Mouse (Mus musculus) hindbrain, embryonic 14.5 days (tissue): ENCODE measurements around the gene Vps4b. TPM values are rescaled to one million over a fixed set of nuclear protein-coding genes. Genes with fewer than 3 reads are reported as not detected.
A peak's percentile ranks its signal among the peaks of the same experiment; 100 is the strongest.

Experiments
- ATAC-seq: fragments of 200-750 bp; cut with Nextera tagmentation; 2 replicates; pipeline ENCODE4 v1.8.0; 2017; ENCODE audit warnings: moderate number of reproducible peaks, mild to moderate bottlenecking, moderate TSS enrichment, moderate library complexity; ENCODE audit not compliant: low FRiP score
- DNase-seq: peaks from one replicate; pipeline ENCODE4 v3.0.0-alpha.2; 2015; ENCODE audit warnings: low spot score
- H3K27ac ChIP-seq: fragments of 300-500 bp; sonication (generic); 2 replicates; pipeline ENCODE4 v1.5.1; 2014; ENCODE audit warnings: mild to moderate bottlenecking, moderate library complexity
- H3K27me3 ChIP-seq: fragments of 300-500 bp; sonication (generic); 2 replicates; pipeline ENCODE4 v1.6.1; 2014; ENCODE audit warnings: mild to moderate bottlenecking, low read length, mixed read lengths; ENCODE audit not compliant: control insufficient read depth, insufficient read depth
- H3K36me3 ChIP-seq: fragments of 300-500 bp; sonication (generic); replicated peaks from 2 replicates; pipeline ENCODE4 v1.6.1; 2014; ENCODE audit not compliant: control insufficient read depth, insufficient read depth
- H3K4me1 ChIP-seq: fragments of 300-500 bp; sonication (generic); replicated peaks from 2 replicates; pipeline ENCODE4 v1.6.1; 2014; ENCODE audit warnings: antibody characterized with exemption, low read length, mixed read lengths; ENCODE audit not compliant: control insufficient read depth, insufficient read depth
- H3K4me2 ChIP-seq: fragments of 300-500 bp; sonication (generic); replicated peaks from 2 replicates; pipeline ENCODE4 v1.6.1; 2014; ENCODE audit warnings: mild to moderate bottlenecking, moderate library complexity
- H3K4me3 ChIP-seq: fragments of 300-500 bp; sonication (generic); replicated peaks from 2 replicates; pipeline ENCODE4 v1.5.1; 2014; ENCODE audit warnings: mild to moderate bottlenecking, low read length
- H3K9ac ChIP-seq: fragments of 300-500 bp; sonication (generic); 2 replicates; pipeline ENCODE4 v1.6.1; 2014
- H3K9me3 ChIP-seq: fragments of 300-500 bp; sonication (generic); 2 replicates; pipeline ENCODE4 v1.6.1; 2016; ENCODE audit warnings: low read length; ENCODE audit not compliant: control insufficient read depth
- WGBS: fragments of 180-500 bp; shearing (Covaris S2); extraction: QIAGEN DNeasy Blood & Tissue Kit; methylation state at CpG from one replicate; pipeline ENCODE4 v1.1.7; 2014; 5-methylcytosine and 5-hydroxymethylcytosine counted together
- polyA plus RNA-seq: library from polyadenylated mRNA; unstranded; fragments of >200 nt; fragmentation: Nextera tagmentation; extraction: Ambion mirVana; gene quantifications from 2 replicates; pipeline ENCODE4 v1.2.1, GENCODE M21; 2014

Vps4b gene
- polyA plus RNA-seq, 1 experiment from 2014 or later, result 36.0 TPM

DNA sequence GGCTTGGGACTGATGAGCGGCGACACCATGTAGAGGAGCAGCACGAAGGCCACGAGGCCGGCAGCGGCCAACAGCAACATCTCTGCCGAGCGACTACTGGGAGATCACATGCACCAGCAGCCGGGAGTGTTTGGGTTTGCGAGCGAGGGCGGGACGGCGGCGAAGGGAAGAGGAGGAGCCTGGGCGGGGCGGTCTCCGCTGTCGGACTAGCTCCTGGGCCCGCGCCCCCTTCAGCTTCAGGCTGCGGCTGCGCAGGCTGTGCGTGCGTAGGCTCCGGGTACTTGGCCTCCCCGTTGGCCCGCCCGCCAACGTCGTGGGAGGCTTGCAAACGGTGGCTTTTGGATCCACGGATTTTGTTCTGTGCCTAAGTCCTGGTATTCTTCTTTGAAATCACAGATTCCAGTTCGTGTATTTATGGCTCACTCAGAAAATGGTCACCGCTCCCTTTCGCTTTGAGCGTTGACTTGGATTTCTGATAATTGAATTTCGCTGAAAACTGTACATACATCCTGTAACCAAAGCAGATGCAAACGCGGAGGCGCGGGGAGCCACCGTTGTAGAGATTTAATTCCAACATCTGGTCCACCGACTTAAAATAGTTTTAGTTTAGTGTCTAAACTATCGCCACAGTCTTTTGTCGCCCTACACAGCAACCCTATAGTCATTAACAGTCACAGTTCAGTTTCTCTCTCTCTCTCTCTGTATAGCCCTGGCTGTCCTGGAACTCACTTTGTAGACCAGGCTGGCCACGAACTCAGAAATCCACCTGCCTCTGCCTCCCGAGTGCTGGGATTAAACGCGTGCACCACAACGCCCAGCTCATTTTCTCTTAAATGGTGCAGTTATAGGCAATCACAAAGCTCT lies 36.7 kb downstream of the Vps4b start, which contains the start of gene Kdsr:
Gene Kdsr (minus strand): TSS at position 156 of the 864 bp plus-strand sequence.
- Histone ChIP-seq H3K4me2 (peak within 1 kb of the TSS; percentile 89), H3K27me3 (no peaks in the 10 kb centered on the region)
- 3% methylated on average over 50 of the region's 51 CpGs for WGBS

DNA sequence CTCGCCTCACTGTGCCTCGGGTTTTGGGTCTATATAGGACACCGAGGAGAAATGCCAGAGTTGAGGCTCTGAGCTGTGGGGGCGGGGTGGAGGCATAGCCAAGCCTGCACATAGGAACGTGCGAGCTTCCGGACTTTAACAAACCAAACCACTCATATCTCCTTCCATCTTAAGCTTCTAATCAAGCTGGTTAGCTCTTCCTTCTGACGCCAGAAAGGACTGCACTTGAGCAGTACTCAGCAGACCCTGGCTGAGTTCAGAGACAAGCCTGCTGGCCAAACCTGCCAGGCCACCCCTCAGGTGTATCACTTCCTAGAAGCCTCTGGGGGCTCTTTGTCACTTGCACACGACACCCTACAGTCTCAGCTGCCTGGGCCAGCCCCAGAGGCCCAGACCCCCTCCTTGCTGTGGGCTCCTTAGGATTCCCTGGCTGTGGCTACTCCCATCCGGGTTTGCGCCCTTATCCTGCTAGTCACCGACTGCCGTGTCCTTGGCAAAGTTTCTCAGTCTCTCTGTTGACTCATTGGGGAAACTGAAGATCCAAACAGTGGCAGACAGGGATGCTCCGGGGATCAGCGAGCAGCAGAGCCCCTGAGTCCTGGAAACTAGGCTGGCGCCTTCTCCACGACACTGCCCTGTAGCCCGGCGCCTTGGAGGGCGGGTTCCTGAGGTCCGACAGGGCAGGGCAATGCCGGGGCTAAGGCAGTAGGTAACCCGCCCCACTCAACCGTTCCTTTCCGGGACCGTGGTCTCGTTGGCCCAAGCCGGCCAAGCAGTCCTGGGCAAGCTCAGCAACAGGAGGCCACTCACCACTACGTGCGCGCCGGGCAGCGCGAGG lies 37.6 kb downstream of the Vps4b start:
- Histone ChIP-seq H3K27me3 (no peaks in the 10 kb centered on the region), H3K27ac (peak overlapping the region; percentile 89), H3K9ac (peak overlapping the region; percentile 75), H3K4me1 (peaks cover 12% of the 10 kb centered on the region), H3K36me3 (peaks cover 2% of the 10 kb centered on the region; the same call in 1 of the 2 replicates), H3K4me2 (peak overlapping the region; percentile 89), H3K4me3 (peak overlapping the region; percentile 65), H3K9me3 (no peaks in the 10 kb centered on the region)
- 5% methylated on average over 34 of the region's 34 CpGs for WGBS
- peak; percentile 12; the same call in 1 of the 2 replicates for ATAC-seq
- DNase-seq, result no peak

More for the DNA sequence above, 36.7 kb downstream of the Vps4b start, which contains the start of gene Kdsr:
- peak within 1 kb of the TSS; percentile 65 for H3K4me3 ChIP-seq
- peaks cover 7% of the 10 kb centered on the region; the same call in 1 of the 2 replicates for H3K36me3 ChIP-seq
- H3K9me3 ChIP-seq, result no peaks in the 10 kb centered on the region
- ATAC-seq (peak; percentile 100), DNase-seq (peak; percentile 95)
- peak within 1 kb of the TSS; percentile 75 for H3K9ac ChIP-seq
- peaks cover 12% of the 10 kb centered on the region for H3K4me1 ChIP-seq
- H3K27ac ChIP-seq, result peak within 1 kb of the TSS; percentile 89

DNA sequence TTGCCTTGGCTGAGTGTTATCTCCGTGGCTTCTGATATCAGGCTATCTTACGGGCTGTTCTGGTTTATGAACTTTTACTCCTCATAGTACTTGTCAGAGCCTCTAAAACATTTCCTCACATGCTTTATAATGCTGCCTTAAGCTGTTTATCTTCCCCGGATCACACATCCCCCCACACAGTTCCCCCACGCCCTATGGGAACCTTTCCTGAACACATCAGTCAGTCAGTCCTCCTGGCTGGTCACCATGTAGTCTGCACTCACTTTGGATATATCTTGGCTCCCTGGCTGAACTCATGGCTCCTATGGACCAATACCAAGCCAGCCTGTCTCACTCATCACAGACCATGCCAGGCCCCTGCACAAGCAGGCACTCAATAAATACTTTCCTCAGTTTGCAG lies 39.9 kb downstream of the Vps4b start:
- Histone ChIP-seq H3K9me3 (no peaks in the 10 kb centered on the region), H3K36me3 (peaks cover 16% of the 10 kb centered on the region), H3K9ac (no peak overlapping the region), H3K4me1 (peaks cover 12% of the 10 kb centered on the region), H3K4me3 (no peak overlapping the region), H3K27ac (no peak overlapping the region), H3K4me2 (no peak overlapping the region), H3K27me3 (no peaks in the 10 kb centered on the region)
- ATAC-seq, result no peak
- WGBS, result 94% methylated on average over 4 of the region's 4 CpGs
- DNase-seq, result no peak

DNA sequence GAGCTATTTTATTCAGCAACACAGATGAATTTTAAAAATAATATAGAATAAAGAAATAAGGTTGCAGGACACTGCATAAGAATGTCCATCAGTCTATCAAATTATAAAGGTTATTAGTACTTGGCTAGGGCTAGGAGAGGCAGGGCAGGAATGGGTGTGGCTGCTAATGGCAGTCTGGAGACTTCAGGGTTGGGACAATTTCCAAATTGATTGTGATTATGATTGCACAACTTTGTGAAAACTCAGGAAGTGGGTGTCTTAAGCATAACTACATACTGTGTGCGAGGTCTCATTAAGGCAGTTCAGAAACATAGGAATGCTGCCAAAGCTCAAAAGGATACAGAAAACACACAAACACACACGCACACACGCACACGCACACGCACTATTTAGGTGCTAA lies 44.5 kb downstream of the Vps4b start:
- H3K27ac ChIP-seq, result no peak overlapping the region
- DNase-seq (no peak), ATAC-seq (no peak)
- H3K4me1 ChIP-seq, result no peaks in the 10 kb centered on the region
- no peak overlapping the region for H3K4me3 ChIP-seq
- H3K9ac ChIP-seq, result no peak overlapping the region
- no peaks in the 10 kb centered on the region for H3K9me3 ChIP-seq
- H3K36me3 ChIP-seq, result peaks cover 34% of the 10 kb centered on the region
- no peak overlapping the region for H3K4me2 ChIP-seq
- WGBS, result 94% methylated on average over 5 of the region's 5 CpGs
- H3K27me3 ChIP-seq, result no peaks in the 10 kb centered on the region

DNA sequence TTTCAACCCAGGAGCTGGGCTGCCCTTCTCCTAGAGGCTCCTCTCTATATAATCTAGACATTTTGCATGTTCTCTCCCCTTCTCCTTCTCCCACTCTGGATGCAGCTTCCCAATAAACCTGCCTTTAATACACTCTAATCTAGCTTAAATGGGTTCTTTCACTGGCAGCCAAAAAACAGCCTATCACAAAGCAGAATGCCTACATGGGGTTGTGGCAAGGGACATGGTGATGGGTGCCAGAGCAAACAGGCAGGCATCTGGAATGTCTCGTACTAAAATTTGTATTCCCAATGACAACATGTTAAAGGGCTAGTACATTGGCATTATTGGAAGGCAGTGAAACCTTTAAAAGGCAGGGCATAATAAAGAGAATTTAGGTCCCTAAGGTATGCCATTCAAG lies 45.9 kb downstream of the Vps4b start:
- 84% methylated on average over 1 of the region's 1 CpGs for WGBS
- no peak overlapping the region for H3K4me2 ChIP-seq
- no peak for ATAC-seq
- no peak overlapping the region for H3K4me3 ChIP-seq
- peaks cover 47% of the 10 kb centered on the region for H3K36me3 ChIP-seq
- no peaks in the 10 kb centered on the region for H3K27me3 ChIP-seq
- H3K9ac ChIP-seq, result no peak overlapping the region
- H3K27ac ChIP-seq, result no peak overlapping the region
- no peak for DNase-seq
- no peaks in the 10 kb centered on the region for H3K9me3 ChIP-seq
- no peaks in the 10 kb centered on the region for H3K4me1 ChIP-seq

DNA sequence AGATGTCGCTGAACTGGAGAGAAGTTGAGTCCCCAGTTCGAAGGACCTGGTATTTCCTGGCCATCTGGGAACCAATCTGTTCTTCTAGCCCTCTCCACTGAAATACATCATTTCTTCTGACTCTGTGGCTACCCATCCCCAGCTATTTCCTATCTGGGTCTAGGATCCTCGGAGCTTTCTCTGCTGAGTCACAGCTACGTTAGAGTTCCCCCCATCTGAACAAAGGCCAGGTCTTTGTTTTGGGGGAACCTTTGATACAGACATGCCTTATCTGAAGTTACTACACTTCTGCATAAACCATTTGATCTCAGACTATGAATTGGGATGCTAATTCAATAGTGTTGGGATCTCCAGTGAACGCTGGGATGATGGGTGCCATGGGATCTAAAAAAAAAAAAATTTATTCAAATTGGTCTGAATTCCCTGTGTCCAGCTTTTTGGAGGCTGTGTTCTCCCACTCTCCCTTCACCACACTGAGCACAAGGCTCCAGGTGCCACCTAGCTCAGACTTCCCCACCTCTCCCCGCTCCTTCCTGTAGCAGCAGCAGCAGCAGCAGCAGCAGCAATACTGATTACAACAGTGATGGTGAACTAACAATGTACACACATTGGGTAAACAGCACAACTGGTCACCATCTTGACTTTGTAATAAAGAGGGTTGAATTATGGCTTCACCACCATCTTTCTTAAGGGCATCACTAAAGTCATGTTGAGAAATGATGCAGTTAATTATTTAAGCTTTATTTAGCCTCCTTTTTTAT lies 47.8 kb downstream of the Vps4b start:
- no peaks in the 10 kb centered on the region for H3K4me1 ChIP-seq
- H3K36me3 ChIP-seq, result peaks cover 49% of the 10 kb centered on the region
- no peak overlapping the region for H3K4me3 ChIP-seq
- no peak overlapping the region for H3K9ac ChIP-seq
- H3K4me2 ChIP-seq, result no peak overlapping the region
- no peaks in the 10 kb centered on the region for H3K27me3 ChIP-seq
- 86% methylated on average over 6 of the region's 6 CpGs for WGBS
- DNase-seq (no peak), ATAC-seq (no peak)
- no peaks in the 10 kb centered on the region for H3K9me3 ChIP-seq
- H3K27ac ChIP-seq, result no peak overlapping the region

DNA sequence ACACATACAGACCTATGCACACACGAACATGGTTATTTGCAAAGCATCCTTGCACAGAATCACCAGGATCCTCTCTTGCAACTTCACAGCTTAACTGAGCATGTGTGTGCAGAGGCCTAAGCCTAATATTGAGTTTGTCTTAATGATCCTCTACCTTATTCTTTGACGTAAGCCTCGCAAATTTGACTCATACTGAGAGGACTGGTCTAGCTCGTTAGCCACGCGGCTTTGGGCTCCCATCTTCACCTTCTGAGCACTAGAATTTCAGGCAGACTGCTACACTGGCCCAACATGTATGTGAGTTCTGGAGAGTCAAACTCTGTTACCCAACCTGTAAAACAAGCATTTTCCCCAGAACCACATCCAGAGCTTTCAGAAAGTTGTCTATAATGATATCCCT lies 53.5 kb downstream of the Vps4b start:
- 96% methylated on average over 6 of the region's 6 CpGs for WGBS

DNA sequence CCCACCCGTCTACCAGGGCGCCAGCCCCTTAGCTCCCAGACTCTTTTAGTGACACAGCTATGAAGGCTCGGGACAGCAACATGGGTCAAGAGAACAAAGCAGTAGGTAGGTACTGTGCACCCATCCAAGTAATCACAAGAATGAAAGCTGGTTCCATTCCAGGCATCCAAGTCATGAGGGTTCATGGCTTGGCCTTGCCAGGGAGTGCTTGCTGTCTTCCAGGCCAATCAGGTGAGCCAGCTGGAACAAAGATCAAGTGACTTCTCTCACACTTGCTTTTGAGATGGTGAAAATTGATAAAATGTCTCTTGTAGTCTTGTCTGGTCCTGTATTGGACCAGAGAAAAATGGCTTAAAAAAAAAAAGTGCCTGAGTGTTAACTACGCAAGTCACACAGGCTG lies 55.8 kb downstream of the Vps4b start:
- Histone ChIP-seq H3K4me3 (no peak overlapping the region), H3K9ac (no peak overlapping the region), H3K27ac (no peak overlapping the region), H3K27me3 (no peaks in the 10 kb centered on the region), H3K9me3 (no peaks in the 10 kb centered on the region), H3K4me1 (no peaks in the 10 kb centered on the region), H3K36me3 (peaks cover 37% of the 10 kb centered on the region), H3K4me2 (no peak overlapping the region)
- 95% methylated on average over 4 of the region's 4 CpGs for WGBS
- DNase-seq (no peak), ATAC-seq (no peak)

More for the DNA sequence above, 53.5 kb downstream of the Vps4b start:
- no peak for ATAC-seq
- Histone ChIP-seq H3K9me3 (no peaks in the 10 kb centered on the region), H3K9ac (no peak overlapping the region), H3K4me2 (no peak overlapping the region), H3K4me1 (no peaks in the 10 kb centered on the region), H3K4me3 (no peak overlapping the region), H3K27me3 (no peaks in the 10 kb centered on the region), H3K36me3 (peaks cover 47% of the 10 kb centered on the region), H3K27ac (no peak overlapping the region)
- DNase-seq, result no peak
